Mouse (Mus musculus): ENCODE data around the gene Aspg.

Aspg gene

GRCm38 (mm10) chr12:112106541-112106971 lies at the start of gene Aspg:
Gene Aspg, plus strand, starts transcription at chr12:112106679.
- no peak for DNase-seq (ENCODE audit: low read depth)

- DNase-seq (ENCODE audit: low read depth), result no peak
Observed at GRCm38 (mm10) chr12:112077651-112078050, 28.8 kb upstream of the Aspg start.

- DNase-seq (ENCODE audit: low read depth), result no peak
Observed at GRCm38 (mm10) chr12:112079911-112080310, 26.6 kb upstream of the Aspg start.

GRCm38 (mm10) chr12:112080911-112081310 lies 25.6 kb upstream of the Aspg start:
- DNase-seq (ENCODE audit: low read depth), result no peak

GRCm38 (mm10) chr12:112082241-112082640 lies 24.2 kb upstream of the Aspg start:
- no peak for DNase-seq (ENCODE audit: low read depth)

- DNase-seq (ENCODE audit: low read depth), result no peak
Observed at GRCm38 (mm10) chr12:112086250-112086649, 20.2 kb upstream of the Aspg start.

- DNase-seq (ENCODE audit: low read depth), result no peak
Observed at GRCm38 (mm10) chr12:112086726-112087125, 19.8 kb upstream of the Aspg start.

- no peak for DNase-seq (ENCODE audit: low read depth)
Observed at GRCm38 (mm10) chr12:112088609-112089324, 17.7 kb upstream of the Aspg start.

GRCm38 (mm10) chr12:112091054-112091453 lies 15.4 kb upstream of the Aspg start:
- no peak for DNase-seq (ENCODE audit: low read depth)

GRCm38 (mm10) chr12:112094261-112094880 lies 12.1 kb upstream of the Aspg start:
- DNase-seq (ENCODE audit: low read depth), result no peak

GRCm38 (mm10) chr12:112096051-112096732 lies 10.3 kb upstream of the Aspg start:
- peak; percentile 92 for DNase-seq (ENCODE audit: low read depth)

- DNase-seq (ENCODE audit: low read depth), result no peak
Observed at GRCm38 (mm10) chr12:112096733-112097117, 9.8 kb upstream of the Aspg start.

- DNase-seq (ENCODE audit: low read depth), result peak; percentile 62
Observed at GRCm38 (mm10) chr12:112100106-112100505, 6.4 kb upstream of the Aspg start.

GRCm38 (mm10) chr12:112101045-112101444 lies 5.4 kb upstream of the Aspg start:
- no peak for DNase-seq (ENCODE audit: low read depth)

- DNase-seq (ENCODE audit: low read depth), result no peak
Observed at GRCm38 (mm10) chr12:112103179-112103578, 3.3 kb upstream of the Aspg start.

- no peak for DNase-seq (ENCODE audit: low read depth)
Observed at GRCm38 (mm10) chr12:112104890-112105289, 1.6 kb upstream of the Aspg start.

GRCm38 (mm10) chr12:112107685-112108084 lies 1.2 kb downstream of the Aspg start:
- DNase-seq (ENCODE audit: low read depth), result no peak

- DNase-seq (ENCODE audit: low read depth), result no peak
Observed at GRCm38 (mm10) chr12:112108696-112109445, 2.4 kb downstream of the Aspg start.

- DNase-seq (ENCODE audit: low read depth), result no peak
Observed at GRCm38 (mm10) chr12:112109701-112110100, 3.2 kb downstream of the Aspg start.

- DNase-seq (ENCODE audit: low read depth), result no peak
Observed at GRCm38 (mm10) chr12:112111323-112111722, 4.8 kb downstream of the Aspg start.

- no peak for DNase-seq (ENCODE audit: low read depth)
Observed at GRCm38 (mm10) chr12:112112235-112112634, 5.8 kb downstream of the Aspg start.

GRCm38 (mm10) chr12:112112686-112113396 lies 6.4 kb downstream of the Aspg start:
- no peak for DNase-seq (ENCODE audit: low read depth)

All from fibroblast of lung, adult 2 months (primary cell).